Mouse (Mus musculus) lung, adult 2 months (tissue): Measurements from ENCODE around the gene Prkca.

ENCODE experiments used
- CTCF ChIP-seq: fragments of 200-500 bp; IDR thresholded peaks from 2 replicates; pipeline ENCODE4 v1.5.1; 2011; ENCODE audit warnings: mild to moderate bottlenecking, low read length, control low read depth; ENCODE audit not compliant: insufficient read depth
- POLR2A ChIP-seq: fragments of 200-500 bp; IDR thresholded peaks from 2 replicates; pipeline ENCODE4 v1.6.1; 2011; ENCODE audit warnings: low read depth, mild to moderate bottlenecking, control low read depth, low read length, borderline replicate concordance; ENCODE audit errors: extremely low read depth

- TF ChIP-seq POLR2A (no peak), CTCF (no peak)
These were observed 41.8 kb downstream of the Prkca start for GRCm38 (mm10) chr11:108301796-108302490.
